Mouse (Mus musculus): Measurements from ENCODE around the gene Dennd1a.

GRCm38 (mm10) chr2:38211426-38211825 lies 75.8 kb downstream of the Dennd1a start:
- TF ChIP-seq CTCF (IDR thresholded peaks at IDR 0.05; ENCODE audit: low read depth): no peak
- no peak for TF ChIP-seq EP300 (optimal IDR thresholded peaks at IDR 0.05)

All from stomach, postnatal 0 days (tissue).